Mouse (Mus musculus) left cerebral cortex, postnatal 14 days (tissue): ENCODE measurements around the gene Pip4k2a. TPM values are rescaled to one million over a fixed set of nuclear protein-coding genes. Genes with fewer than 3 reads are reported as not detected.

Source experiments
- DNase-seq, 2 experiments: peaks; one replicate each; pipeline ENCODE4 v3.0.0; 2021 to 2022; ENCODE audit warnings: low spot score in 2 of 2, mixed read lengths in 1 of 2
- intact Hi-C: fragments of 180-260 bp; cut with DNase I; formaldehyde crosslinking; loops from one replicate; pipeline ENCODE4 v1.15.1; 2025
- total RNA-seq, 2 experiments: library from RNA; stranded (reverse); gene quantifications; 2 replicates each; pipeline ENCODE4 v1.2.3; 2021

The Pip4k2a gene
- total RNA-seq, 2 experiments from 2014 or later: 40.9 to 41.0 TPM

- intact Hi-C loops: loop anchor here (5.0 kb wide), 3 partner anchors 126 to 471 kb away; partner anchors contain the start of genes 4930426L09Rik and Pip4k2a
- no peak for DNase-seq
Observed at GRCm38 (mm10) chr2:18871087-18871486, 126.8 kb downstream of the Pip4k2a start.

- intact Hi-C loops: no loop called here
- no peak for DNase-seq
Observed at GRCm38 (mm10) chr2:18867069-18867468, 130.9 kb downstream of the Pip4k2a start.

DNA sequence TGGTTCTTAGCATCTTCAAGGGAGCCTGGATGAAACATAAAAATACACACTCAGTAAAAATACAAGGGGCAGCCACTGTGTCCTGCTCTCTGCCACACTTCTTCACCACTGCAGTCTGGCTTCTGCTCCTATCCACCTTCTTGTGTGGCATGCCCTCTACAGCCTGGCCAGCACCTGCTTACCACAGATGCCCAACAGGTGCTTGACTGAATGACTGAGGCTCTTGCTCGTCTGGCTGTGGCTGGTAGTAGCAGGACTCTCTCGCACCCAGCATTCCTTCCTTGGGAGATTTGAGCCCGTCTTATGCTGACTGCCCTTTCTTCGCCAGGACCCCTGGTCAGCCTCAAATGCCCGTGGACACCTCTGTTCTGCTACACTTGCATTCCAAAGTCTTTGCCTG lies 133.2 kb downstream of the Pip4k2a start:
- DNase-seq: no peak
- intact Hi-C loops: no loop called here

DNA sequence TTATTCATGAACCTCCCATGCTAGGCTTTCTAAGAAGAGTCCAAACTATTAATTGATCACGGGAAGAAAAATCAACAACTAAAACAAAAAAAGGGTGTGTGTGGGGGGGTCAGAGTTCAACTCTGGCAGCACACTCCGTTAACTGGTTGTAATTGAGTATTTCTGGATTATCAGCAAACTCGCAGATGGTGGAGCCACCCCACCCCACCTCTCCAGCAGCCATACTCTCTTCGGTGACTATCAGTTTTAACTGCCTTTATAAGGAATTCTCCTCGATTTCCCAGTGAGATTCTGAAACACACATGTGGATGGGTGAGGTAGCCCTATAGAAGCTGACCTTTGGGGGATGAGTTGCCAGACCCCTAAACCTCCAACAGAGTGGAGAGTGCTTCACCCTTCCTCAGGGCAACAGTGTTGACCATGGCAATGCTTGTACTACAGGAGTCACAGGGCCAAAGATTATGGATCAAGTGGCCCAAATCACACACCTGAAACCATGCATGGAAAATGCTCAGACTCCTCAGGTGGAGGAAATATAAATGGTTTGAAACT lies 136.2 kb downstream of the Pip4k2a start:
- intact Hi-C loops: no loop called here

GRCm38 (mm10) chr2:18860686-18861085 lies 137.2 kb downstream of the Pip4k2a start:
- intact Hi-C loops: no loop called here
- no peak for DNase-seq

More for the DNA sequence above, 136.2 kb downstream of the Pip4k2a start:
- DNase-seq: no peak

DNA sequence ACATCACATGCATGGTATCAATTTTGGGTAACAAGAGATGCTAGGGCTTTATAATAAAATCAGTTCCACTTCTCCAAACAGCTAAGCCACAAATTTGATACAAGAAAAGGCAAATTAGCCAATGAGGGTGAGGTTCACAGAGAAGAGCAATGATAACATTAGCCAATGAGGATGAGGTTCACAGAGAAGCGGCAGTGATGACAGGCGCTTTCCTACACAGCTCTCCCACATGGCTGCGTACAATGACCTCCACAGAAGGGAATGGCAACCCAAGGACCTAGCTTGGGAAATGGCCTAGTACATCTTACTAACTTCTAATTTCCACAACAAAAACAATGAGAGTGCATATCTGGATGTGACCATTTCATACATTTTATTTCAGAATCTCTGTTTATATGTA lies 140.0 kb downstream of the Pip4k2a start:
- intact Hi-C loops: no loop called here
- no peak for DNase-seq

DNA sequence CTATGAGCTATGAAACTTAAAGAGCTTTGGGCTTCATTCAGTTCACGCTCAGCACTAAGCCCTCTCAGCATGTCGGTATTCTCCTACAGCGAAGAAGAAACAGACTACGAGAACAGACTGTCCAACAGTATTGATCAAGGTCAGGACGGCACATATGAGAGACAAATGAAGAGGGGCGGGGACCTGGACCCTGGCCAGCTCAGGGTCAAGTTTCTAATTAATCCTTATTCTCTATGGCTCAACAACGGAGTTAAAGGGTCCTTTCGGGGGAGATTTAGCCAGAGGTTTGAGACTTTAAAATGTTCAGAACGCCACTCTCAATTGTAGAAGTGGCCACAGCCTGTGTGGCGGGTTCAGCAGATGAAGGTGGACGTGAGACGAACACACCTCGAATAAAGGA lies 141.5 kb downstream of the Pip4k2a start:
- intact Hi-C loops: no loop called here
- no peak for DNase-seq

DNA sequence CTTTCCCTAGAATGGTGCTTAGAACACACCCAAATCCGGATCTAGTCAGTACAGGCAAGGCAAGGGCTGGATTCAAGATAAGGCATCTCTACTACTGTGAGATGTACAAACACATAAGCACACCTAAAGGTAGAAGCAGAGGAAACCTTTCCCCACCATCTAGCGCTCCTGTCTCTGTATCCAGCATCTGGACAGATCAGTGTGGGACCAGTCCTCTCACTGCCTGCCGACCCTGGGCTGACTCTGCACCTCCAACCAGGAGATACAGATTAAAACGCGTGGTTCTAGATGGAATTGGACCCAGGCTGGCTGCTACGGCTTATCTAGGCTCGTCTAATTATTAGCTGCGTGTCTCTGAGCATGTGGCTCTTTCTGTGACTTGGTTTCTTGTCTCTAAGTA lies 142.7 kb downstream of the Pip4k2a start:
- intact Hi-C loops: no loop called here
- DNase-seq: no peak

DNA sequence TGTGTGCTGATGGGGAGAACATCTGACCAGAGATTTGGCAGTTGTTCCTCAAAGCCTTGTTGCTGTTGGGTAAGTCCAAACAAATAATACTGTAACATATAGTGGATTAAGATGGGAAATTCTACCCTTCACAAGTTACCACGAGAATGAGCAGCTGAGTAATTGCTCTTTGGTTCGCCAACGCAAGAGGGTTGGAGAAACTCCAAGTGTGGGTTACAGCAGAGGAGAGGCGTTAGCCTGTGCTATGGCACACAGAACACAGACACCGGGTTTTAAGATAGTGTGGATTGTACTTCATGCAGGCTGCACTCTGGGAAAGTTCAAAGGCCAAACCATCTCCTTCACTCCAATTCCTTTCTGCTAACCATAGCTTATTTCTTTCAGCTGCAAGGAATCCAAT lies 144.6 kb downstream of the Pip4k2a start:
- intact Hi-C loops: no loop called here
- DNase-seq: no peak

DNA sequence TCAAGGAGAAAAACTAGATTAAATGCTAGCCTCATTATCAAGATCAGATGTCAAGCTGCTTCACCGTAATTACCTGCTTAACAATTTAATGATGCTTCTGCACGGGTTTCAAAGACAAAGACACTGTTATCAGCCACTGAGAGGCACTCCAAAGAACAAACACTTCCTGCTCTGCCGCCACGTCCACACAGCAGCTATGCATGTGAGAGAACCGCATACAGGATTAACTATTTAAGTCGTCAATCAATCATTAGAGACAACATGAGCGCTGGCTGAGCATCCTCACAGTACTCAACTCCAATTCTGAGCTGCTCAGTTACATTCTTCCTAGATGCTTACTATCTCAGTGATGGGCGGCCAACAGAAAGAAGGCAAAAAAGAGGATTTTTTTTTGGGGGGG lies 147.3 kb downstream of the Pip4k2a start:
- intact Hi-C loops: no loop called here
- DNase-seq: no peak

- DNase-seq: no peak
- intact Hi-C loops: no loop called here
Observed at GRCm38 (mm10) chr2:18848074-18848629, 149.8 kb downstream of the Pip4k2a start.

DNA sequence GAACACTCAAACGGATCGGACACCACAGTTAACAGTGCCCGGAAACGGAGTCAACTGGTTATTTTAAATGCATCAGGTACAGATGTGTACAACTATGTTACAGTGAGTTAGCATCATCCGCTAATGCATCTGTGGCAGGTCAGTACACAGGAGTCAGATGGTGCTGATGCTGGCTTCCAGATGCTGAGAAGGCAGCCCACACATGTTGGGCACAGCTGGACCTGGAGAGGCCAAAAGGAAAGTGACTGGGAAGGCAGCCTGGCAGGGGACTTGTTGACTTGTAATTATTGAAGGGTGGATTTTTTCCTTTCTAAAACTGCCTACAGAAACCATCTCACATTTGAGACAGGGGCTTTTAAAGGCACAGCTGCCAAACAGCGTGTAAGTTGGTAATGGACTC lies 155.4 kb downstream of the Pip4k2a start:
- intact Hi-C loops: no loop called here
- no peak for DNase-seq

DNA sequence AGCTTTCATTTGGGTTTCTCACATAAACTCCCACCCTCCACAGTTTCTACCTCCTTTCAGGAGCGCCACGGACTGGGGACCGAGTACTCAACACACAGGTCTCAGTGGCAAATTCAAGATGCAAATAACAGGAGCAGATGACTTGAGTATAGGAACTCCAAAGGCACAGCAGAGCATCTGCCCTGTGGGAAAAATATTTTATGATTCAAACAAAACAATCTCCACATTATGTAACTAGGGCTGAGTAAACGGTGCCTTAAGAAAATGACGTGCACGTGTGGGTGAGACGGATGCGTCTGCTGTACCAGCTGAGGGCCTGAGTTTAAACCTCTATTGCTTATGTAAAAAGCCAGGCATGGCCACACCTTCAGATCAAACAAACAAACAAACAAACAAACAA lies 156.9 kb downstream of the Pip4k2a start:
- peak; percentile 31 to 47 for DNase-seq
- intact Hi-C loops: no loop called here

DNA sequence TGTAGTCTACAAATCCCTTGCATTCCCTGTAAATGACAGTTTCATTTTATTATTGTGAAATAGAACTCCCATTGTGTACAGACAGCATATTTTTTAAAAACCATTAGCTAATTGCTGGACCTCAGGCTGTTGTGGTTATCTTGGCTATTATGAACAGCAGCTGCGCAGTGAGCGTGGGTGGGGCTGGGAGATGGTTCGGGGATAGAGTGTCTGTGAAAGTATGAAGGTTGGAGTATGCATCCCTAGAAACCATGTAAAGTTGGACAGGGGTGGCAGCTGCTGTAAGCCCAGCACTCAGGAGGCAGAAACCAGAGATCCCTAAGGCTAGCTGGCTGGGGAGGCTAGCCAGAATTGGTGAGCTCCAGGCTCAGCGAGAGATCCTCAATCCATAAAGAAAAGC lies 158.4 kb downstream of the Pip4k2a start:
- intact Hi-C loops: no loop called here
- no peak for DNase-seq

DNA sequence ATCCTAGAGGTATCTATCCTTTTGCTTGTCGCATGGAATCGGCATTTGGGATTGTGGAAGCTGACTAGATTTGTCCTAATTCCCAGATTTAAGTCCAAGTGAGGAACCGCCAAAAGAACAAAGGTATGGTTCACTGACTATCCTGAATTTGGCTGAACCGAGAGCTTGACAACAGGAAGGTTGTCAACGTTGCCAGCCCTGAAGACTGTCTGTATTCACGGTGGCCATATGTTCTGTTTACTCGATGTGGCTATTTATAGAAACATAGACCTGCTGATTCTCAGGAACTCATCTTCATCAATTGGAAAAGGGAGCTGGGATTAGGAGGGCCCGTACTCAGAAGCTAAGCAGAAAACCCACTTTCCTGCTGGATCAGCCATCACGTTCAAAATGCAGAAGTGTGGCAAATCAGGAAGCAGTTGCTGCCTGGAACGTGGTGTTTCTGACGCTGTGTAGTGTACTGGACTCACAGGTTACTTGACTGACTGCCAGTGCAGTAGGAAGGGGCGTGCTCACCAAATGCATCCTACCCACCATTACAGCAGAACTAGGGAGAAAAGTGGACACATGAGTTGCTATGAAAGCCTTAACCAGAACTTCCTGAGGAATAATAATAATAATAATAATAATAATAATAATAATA lies 162.5 kb downstream of the Pip4k2a start:
- DNase-seq: no peak
- intact Hi-C loops: no loop called here

DNA sequence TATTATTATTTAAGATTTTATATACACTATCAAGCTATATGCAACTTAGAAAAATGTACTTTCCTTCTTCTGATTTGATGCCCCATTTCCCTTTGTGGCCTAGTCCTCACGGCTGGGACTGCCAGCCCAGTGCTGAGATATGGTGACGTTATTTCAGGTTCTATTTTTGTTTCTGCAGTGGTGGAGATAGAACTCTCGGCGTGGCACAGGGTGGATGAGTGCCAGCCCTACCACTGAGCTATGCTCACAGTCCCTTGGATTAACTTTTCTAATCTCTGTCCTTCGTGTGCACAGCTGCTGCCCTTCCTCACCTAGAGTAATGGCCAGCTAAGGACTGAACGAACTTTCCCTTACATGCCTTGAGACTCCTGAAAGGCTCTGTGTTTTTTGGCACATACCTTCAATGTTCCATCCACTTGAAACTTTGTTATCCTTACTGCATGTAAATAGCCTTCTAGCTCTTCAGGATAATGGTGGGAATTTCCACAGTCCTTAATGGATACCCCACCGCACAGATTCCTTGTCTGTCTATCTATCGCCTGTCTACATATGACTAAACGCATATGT lies 164.8 kb downstream of the Pip4k2a start:
- intact Hi-C loops: no loop called here
- no peak for DNase-seq

DNA sequence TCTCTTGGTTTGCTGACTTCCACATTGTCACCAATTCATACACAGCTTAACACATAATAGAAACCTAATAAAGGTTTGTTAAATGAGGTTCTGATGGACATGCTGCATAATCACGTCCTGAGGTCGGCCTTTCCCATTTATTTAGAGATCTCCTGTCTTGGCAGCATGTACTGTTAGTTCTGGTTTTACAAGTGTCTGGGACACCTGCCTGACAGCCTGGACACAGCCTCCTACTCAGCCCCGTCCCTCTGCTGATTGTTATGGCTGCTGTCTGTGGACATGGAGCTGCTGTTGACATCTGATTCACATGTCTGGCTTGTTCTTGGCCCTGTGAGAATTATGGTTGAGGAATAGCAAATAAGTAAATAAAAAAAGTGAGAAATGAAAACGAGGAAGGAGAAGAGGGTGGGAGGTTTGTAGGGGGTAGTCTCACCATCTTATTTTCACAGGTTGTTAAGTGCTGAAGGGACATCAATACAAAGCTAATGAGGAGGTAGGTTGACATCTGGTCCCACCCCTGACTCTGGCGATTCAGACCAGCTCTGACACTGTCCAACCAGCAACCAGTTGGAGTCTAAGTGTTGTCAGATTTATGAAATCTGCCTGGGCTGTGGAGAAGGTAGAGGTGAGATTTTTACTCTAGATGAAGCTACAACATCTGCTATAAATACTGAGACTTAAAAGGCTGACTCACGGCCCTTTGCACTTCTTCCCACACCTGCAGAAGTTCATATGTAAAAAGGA lies 166.7 kb downstream of the Pip4k2a start:
- no peak for DNase-seq
- intact Hi-C loops: no loop called here

DNA sequence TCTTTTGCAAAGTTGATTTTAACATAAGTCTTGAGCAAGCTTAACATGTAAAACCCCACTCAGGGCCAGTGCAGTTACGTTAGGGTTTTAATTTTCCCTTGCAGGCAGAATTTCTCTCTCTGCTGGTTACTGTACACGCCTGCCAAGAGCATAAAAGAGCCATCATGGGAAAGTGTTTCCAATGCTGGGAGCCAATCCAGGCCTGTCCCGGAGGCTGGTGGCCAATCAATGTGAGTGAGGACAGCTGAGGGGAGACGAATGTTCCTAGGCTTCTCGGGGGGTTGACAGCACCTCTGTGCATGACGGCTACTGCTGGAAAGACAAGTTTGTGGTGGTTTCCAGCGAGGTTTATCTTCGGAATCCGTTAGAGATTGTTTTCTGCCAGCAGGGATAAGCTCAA lies 175.2 kb downstream of the Pip4k2a start:
- intact Hi-C loops: no loop called here

DNA sequence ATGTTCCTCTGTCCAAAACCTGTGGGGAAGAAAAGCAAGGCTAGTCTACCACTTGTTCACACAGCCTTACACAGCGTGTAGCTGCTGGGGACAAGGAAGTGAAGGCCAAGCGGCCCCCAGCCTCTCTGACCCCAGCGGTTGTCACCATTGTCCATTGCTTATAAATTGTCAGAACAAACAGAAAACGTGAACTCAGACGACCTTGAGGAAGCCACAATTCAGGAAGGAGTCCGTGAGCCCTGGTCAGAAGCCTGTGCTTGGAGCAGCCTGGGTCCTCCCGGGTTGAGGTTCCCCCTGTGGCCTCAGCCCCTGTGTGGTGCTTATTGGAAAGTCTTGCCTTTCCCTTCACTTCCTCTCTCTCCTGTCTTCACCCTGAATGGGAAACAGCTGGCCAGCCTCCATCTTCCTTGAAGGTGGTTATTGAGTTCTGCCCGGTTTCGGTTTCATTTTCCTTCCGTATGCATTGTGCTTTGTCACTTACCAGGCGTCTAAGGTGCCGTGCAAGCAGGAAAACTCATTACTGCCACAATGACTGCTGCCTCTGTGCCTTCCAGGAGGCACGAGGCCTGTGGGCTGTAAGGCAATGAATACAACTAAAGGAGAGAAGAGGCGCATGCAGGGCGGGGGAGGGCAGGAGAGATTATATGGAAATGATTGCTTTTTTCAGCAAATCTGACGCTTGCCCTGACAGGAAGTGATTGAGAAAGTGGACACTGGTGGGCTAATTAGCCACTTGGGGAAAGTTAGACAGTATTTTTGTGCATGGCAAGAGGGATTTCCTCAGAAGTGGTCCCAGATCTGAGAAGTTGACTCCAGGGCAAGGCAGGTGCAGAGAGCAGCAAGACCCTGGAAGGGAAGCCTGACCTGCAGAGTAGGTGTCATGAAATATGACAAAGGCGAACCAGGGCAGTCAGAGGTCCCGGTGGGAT lies 176.2 kb downstream of the Pip4k2a start:
- no peak for DNase-seq
- intact Hi-C loops: no loop called here

More for the DNA sequence above, 175.2 kb downstream of the Pip4k2a start:
- DNase-seq: peak; percentile 11 to 31
